In genomic region chr15:77153088-77153546, GRCm38 (mm10) we compare ENCODE assay signal across 8 mouse cellular contexts.
DNase-seq lines count a peak whose midpoint lies in the region; ATAC-seq and TF ChIP-seq lines count a peak whose summit lies in the region.

No protein-coding gene starts in this region.

- TF ChIP-seq POLR2A in brain, embryonic 14.5 days (IDR thresholded peaks at IDR 0.05; ENCODE audit: borderline replicate concordance, extremely low read depth, insufficient read depth, insufficient read length, poor library complexity, severe bottlenecking) = no peak

- ATAC-seq in midbrain, postnatal 0 days (ENCODE audit: low FRiP score) = peak; percentile 83

- H3K4me3 ChIP-seq in heart, embryonic 10.5 days = peak overlapping the region; percentile 65
- H3K4me3 ChIP-seq in midbrain, postnatal 0 days (ENCODE audit: low read depth, low read length) = peak overlapping the region; percentile 60

- H3K9ac ChIP-seq in midbrain, postnatal 0 days (replicated peaks; ENCODE audit: low read length, poor library complexity, severe bottlenecking) = peak overlapping the region; percentile 82

- H3K9me3 ChIP-seq in heart, embryonic 10.5 days = no peaks in the 10 kb centered on the region
- H3K9me3 ChIP-seq in midbrain, postnatal 0 days (ENCODE audit: low read length) = no peaks in the 10 kb centered on the region

- no peaks in the 10 kb centered on the region for H3K27me3 ChIP-seq in heart, embryonic 10.5 days (ENCODE audit: insufficient read depth, poor library complexity, severe bottlenecking)
- H3K27me3 ChIP-seq in midbrain, postnatal 0 days (ENCODE audit: insufficient read depth, low read length) = no peaks in the 10 kb centered on the region

- peak overlapping the region; percentile 65 for H3K4me2 ChIP-seq in midbrain, postnatal 0 days (ENCODE audit: low read depth, low read length, poor library complexity, severe bottlenecking)

- TF ChIP-seq CTCF in brain, embryonic 14.5 days (IDR thresholded peaks at IDR 0.05; ENCODE audit: borderline replicate concordance, extremely low read depth, insufficient read depth, insufficient read length) = no peak
- no peak for TF ChIP-seq CTCF in midbrain, postnatal 0 days (IDR thresholded peaks at IDR 0.05)

- 1% methylated on average over 3 of the region's 3 CpGs for WGBS in heart, embryonic 10.5 days
- 0% methylated on average over 3 of the region's 3 CpGs for WGBS in midbrain, postnatal 0 days

- peaks cover 4% of the 10 kb centered on the region; the same call in 1 of the 2 replicates for H3K36me3 ChIP-seq in heart, embryonic 10.5 days
- no peaks in the 10 kb centered on the region for H3K36me3 ChIP-seq in midbrain, postnatal 0 days (ENCODE audit: insufficient read depth, low read length)

- peak; percentile 15 to 34 for DNase-seq in left cerebral cortex, adult 18-20 months (ENCODE audit: low spot score in 2 of 2)
- no peak for DNase-seq in left cerebral cortex, adult 8-10 months (ENCODE audit: low spot score in 2 of 2)
- peak; percentile 86 for DNase-seq in brain, embryonic 14.5 days (ENCODE audit: low read depth)
- DNase-seq in heart, embryonic 10.5 days (ENCODE audit: low spot score) = no peak
- DNase-seq in kidney, postnatal 14 days = peak; percentile 49
- peak; percentile 80 for DNase-seq in midbrain, postnatal 0 days (ENCODE audit: low spot score)
- DNase-seq in testis, postnatal 10 days (ENCODE audit: low spot score) = no peak
- DNase-seq in ovary, postnatal 14 days (ENCODE audit: low spot score) = no peak

- H3K27ac ChIP-seq in heart, embryonic 10.5 days = peak overlapping the region; percentile 86
- H3K27ac ChIP-seq in midbrain, postnatal 0 days (ENCODE audit: low read depth, low read length) = peak overlapping the region; percentile 96

- peaks cover 70% of the 10 kb centered on the region for H3K4me1 ChIP-seq in heart, embryonic 10.5 days
- H3K4me1 ChIP-seq in midbrain, postnatal 0 days (ENCODE audit: insufficient read depth, low read length) = peaks cover 15% of the 10 kb centered on the region

Comparison
In these comparisons a context has a peak if more than half of its experiments do, and no peak if none do; other contexts are left out.
1. DNase-seq: peak in left cerebral cortex, adult 18-20 months (2 of 2), brain, embryonic 14.5 days (single experiment), kidney, postnatal 14 days (single experiment) and midbrain, postnatal 0 days (single experiment); none in left cerebral cortex, adult 8-10 months (0 of 2), heart, embryonic 10.5 days (single experiment), testis, postnatal 10 days (single experiment) and ovary, postnatal 14 days (single experiment).